8 mouse cellular contexts compared by ENCODE assay signal in genomic region chr17:44735223-44735990, GRCm38 (mm10). TPM values are rescaled to one million over a fixed set of nuclear protein-coding genes. Genes with fewer than 3 reads are reported as not detected.
DNase-seq lines count a peak whose midpoint lies in the region; ATAC-seq and TF ChIP-seq lines count a peak whose summit lies in the region.

No protein-coding gene starts in this region.

- WGBS in kidney, adult 2 months = 2% methylated on average over 58 of the region's 64 CpGs
- under 1% methylated on average over 63 of the region's 64 CpGs for WGBS in neural tube, embryonic 12.5 days

- H3K4me1 ChIP-seq in kidney, adult 2 months (ENCODE audit: control insufficient read depth, insufficient read depth, low read length) = no peaks in the 10 kb centered on the region
- peaks cover 32% of the 10 kb centered on the region for H3K4me1 ChIP-seq in neural tube, embryonic 12.5 days

- ATAC-seq in common myeloid progenitor, adult 5-6 weeks (replicated peaks; ENCODE audit: low read depth, poor library complexity, severe bottlenecking) = peak; percentile 17
- peak; percentile 14 for ATAC-seq in neural tube, embryonic 12.5 days (ENCODE audit: low FRiP score, low read depth)

- TF ChIP-seq POLR2A in kidney, adult 2 months (IDR thresholded peaks at IDR 0.05; ENCODE audit: low read depth, low read length) = no peak

- H3K4me2 ChIP-seq in neural tube, embryonic 12.5 days (replicated peaks) = peak overlapping the region; percentile 95

- peaks cover under 1% of the 10 kb centered on the region; the same call in 1 of the 2 replicates for H3K27me3 ChIP-seq in kidney, adult 2 months (replicated peaks; ENCODE audit: control insufficient read depth, insufficient read depth, low read length)
- H3K27me3 ChIP-seq in neural tube, embryonic 12.5 days (replicated peaks) = peaks cover 78% of the 10 kb centered on the region

- no peak overlapping the region for H3K27ac ChIP-seq in kidney, adult 2 months (ENCODE audit: insufficient read depth, low read depth, low read length)
- no peak overlapping the region for H3K27ac ChIP-seq in neural tube, embryonic 12.5 days

- no peaks in the 10 kb centered on the region for H3K36me3 ChIP-seq in kidney, adult 2 months (ENCODE audit: control insufficient read depth, insufficient read depth, low read length)
- no peaks in the 10 kb centered on the region for H3K36me3 ChIP-seq in neural tube, embryonic 12.5 days

- no peaks in the 10 kb centered on the region for H3K9me3 ChIP-seq in neural tube, embryonic 12.5 days

- intact Hi-C loops in left cerebral cortex, postnatal 25 days (cut with DNase I) = loop anchor here (5.0 kb wide), 5 partner anchors 57 to 637 kb away; no protein-coding TSS in a partner anchor

- peak overlapping the region; percentile 61 for H3K4me3 ChIP-seq in kidney, adult 2 months (ENCODE audit: insufficient read depth, low read depth, low read length)
- peak overlapping the region; percentile 55 for H3K4me3 ChIP-seq in neural tube, embryonic 12.5 days

- TF ChIP-seq CTCF in kidney, adult 2 months (conservative IDR thresholded peaks at IDR 0.05; ENCODE audit: insufficient read depth, insufficient read length, low read depth, low read length) = no peak

- H3K9ac ChIP-seq in neural tube, embryonic 12.5 days = peak overlapping the region; percentile 62

- DNase-seq in left cerebral cortex, postnatal 25 days (ENCODE audit: low spot score in 2 of 2) = peak; percentile 32 to 39
- DNase-seq in left cerebral cortex, adult 9 months (ENCODE audit: low spot score in 2 of 2) = no peak
- peak; percentile 29 to 51 for DNase-seq in gastrocnemius, postnatal 4 days (ENCODE audit: low spot score in 2 of 2)
- peak; percentile 48 for DNase-seq in kidney, adult 2 months
- peak; percentile 30 to 39 for DNase-seq in lung, adult 18-20 months
- DNase-seq in thymus, postnatal 10 days (ENCODE audit: low spot score in 2 of 2) = peak; percentile 31 to 42

RNA-seq across cellular contexts. Expression of gene Supt3, which starts 41.5 kb away (rescaled TPM):
- total RNA-seq in left cerebral cortex, postnatal 25 days (2021) = 10 to 100 TPM; 13.2 TPM
- 15.7 and 18.0 TPM in 2 replicates for total RNA-seq in common myeloid progenitor, adult 5-6 weeks (2017)
- total RNA-seq in gastrocnemius, postnatal 4 days (2021) = 10 to 100 TPM; 11.1 to 13.6 TPM
- polyA plus RNA-seq in kidney, adult 2 months (2012; rRNA removed) = 5.5 and 6.4 TPM in 2 replicates
- 20.7 and 20.9 TPM in 2 replicates for polyA plus RNA-seq in neural tube, embryonic 12.5 days (2016; fragmentation: Nextera tagmentation; extraction: Ambion mirVana)

Comparison
In these comparisons a context has a peak if more than half of its experiments do, and no peak if none do; other contexts are left out.
1. DNase-seq: peak in left cerebral cortex, postnatal 25 days (2 of 2), gastrocnemius, postnatal 4 days (2 of 2), kidney, adult 2 months (single experiment), lung, adult 18-20 months (2 of 2) and thymus, postnatal 10 days (2 of 2); none in left cerebral cortex, adult 9 months (0 of 2).